Mouse (Mus musculus): ENCODE results near the gene Sec31b. TPM values are rescaled to one million over a fixed set of nuclear protein-coding genes. Genes with fewer than 3 reads are reported as not detected.

The Sec31b gene
- 5.3 TPM for polyA plus RNA-seq (2017; shearing (Covaris generic))

DNA sequence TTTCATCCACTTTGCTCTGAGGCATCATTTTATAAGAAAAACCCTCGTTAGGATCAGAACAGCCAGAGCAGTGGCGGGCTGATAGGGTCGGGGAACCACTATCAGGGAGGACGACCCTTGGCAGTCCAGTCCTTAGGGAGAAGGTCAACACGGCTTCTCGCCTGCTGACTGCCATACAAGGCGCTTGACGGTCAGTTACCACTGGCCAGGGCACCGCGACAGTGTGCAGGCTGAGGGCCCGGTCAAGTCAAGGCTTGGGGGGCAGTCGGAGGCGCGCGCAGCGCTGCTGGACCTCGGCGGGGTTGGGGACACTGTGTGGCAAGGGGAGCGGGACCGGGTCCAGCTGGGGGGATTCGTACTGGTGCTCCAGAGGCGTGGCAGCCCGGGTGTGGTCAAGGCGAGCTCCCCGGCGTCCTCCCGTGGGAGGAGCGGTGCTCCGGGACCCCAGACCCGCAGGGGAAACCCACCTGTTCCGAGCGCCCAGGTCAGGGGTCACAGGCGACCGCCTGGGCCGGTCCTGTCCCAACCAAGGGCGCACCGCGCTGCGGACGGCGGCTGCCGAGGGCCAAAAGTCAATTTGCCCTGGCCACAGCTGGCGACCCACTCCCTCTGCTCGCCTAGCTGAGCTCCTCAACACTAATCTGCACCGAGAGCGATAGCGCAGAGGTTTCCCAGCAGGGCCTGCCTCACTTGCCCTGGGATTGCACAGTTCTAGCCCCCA, at the start of gene Sec31b:
Sec31b (minus strand) TSS at position 544 of the 721 bp plus-strand sequence.

DNA sequence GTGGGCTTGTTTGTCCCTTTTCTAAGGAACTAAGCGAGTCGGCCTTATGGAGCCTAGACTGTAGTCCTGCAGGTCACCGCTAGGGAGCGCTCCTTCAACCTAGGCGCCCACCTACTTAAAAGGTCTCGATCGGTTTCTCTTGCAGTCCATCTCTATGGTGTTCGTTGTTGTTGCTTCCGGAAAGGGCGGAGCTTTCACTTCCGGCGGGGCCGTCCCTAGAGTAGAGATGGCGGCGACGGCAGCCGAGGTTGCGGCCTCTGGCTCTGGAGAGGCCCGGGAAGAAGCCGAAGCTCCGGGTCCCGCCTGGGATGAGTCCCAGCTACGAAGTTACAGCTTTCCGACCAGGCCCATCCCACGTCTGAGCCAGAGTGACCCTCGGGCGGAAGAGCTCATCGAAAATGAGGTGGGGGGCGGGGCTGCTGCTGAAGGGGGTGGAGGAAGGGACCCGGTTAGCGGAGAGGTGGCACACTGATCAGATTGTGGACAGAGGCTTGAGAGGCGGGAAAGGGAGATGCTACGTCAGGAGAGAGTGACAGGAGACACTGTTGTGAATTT, 17.1 kb upstream of the Sec31b start, which contains the start of gene Hif1an:
Hif1an (plus strand) TSS at position 199 of the 555 bp plus-strand sequence.

DNA sequence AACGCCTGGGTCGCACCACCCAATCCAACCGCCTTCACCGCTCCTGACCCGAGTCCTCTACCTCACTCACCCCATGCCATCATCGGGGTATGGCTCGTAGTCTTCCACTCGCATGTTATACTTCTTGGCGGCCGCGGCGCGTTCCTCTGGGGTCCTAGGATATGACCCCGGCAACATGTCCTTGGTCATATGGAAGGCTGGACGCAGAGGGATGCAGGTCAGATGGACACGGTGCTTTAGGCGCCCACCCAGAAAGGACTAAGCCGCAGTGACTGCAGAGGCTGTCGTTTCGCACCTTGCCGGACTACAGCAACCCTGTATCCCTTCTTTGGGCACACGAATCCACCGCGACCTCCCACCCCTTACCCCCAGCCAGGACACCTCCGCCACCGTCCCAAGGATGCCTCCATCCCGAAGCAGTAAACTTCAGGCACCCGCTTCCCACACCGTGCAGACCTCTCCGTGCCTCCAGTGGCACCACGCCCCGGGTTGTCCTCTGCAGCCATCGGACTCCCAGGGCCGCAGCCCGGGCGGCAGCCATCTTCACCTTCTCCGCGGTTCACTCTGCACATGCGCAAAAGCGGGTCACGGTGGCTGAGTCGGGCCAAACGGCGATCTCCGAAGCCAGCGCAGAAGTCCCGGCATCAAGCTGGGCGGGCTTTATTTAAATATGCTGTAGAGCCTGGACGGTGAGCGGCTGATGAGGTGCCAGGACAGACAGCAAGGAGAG, 9.4 kb upstream of the Sec31b start, which contains the start of gene Ndufb8:
Ndufb8 (minus strand) TSS at position 580 of the 730 bp plus-strand sequence.

DNA sequence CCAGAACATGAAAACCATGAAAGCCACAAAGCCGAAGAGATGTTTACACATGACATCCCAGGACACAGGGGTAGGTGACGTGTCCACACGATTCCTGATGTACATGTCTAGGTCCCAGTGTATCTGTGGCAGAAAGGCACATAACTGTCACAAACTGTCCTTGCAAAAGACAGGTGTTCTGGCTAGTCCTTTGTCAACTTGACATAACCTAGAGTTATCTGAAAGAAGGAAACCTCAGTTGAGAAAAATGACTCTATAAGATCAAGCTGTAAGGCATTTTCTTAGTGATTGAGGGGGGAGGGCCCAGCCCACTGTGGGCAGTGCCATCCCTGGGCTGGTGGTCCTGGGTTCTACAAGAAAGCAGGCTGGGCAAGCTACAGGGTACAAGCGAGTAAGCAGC, 7.1 kb upstream of the Sec31b start, which contains the start of gene Gm20538:
Gm20538 (minus strand) TSS at position 101 of the 400 bp plus-strand sequence.

DNA sequence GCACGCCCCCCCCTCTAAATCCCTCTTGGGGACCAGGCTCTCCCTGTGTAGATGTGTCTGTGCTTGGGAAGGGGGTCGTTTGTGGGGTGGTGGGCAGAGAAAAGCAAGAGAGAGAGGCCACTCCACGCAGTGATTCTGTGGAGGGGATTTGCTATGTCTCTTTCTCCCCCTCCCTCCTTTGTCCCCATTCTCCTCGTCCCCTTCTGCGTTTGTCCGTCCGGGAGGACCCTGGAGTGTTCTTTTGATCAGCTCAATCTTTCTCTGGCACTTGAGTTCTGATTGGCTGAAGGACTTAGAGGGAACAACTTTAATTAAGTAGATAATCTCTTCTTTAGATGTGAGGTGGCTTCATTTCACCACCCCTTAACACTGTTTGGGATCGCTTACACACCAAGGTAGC, 52.5 kb downstream of the Sec31b start, which contains the start of gene Wnt8b:
Wnt8b (plus strand) TSS at position 345 of the 400 bp plus-strand sequence.

Other genes starting within 250 kb of the Sec31b start
- 0.47 TPM for gene Scd4, start 212.8 kb downstream of the Sec31b start, polyA plus RNA-seq (2017; shearing (Covaris generic))
- 1.1 TPM for gene Scd1, start 138.0 kb downstream of the Sec31b start, polyA plus RNA-seq (2017; shearing (Covaris generic))
- gene Wnt8b, start 52.4 kb downstream of the Sec31b start, polyA plus RNA-seq (2017; shearing (Covaris generic)) = not detected
- gene Gm20538, start 7.0 kb upstream of the Sec31b start, polyA plus RNA-seq (2017; shearing (Covaris generic)) = 11.4 TPM
- 369 TPM for gene Ndufb8, start 9.6 kb upstream of the Sec31b start, polyA plus RNA-seq (2017; shearing (Covaris generic))
- gene Hif1an, start 17.0 kb upstream of the Sec31b start, polyA plus RNA-seq (2017; shearing (Covaris generic)) = 45.1 TPM
- gene Pax2, start 210.2 kb upstream of the Sec31b start, polyA plus RNA-seq (2017; shearing (Covaris generic)) = not detected